Mouse (Mus musculus) C2C12 (cell line): ENCODE data around the gene H2-T23. TPM values are rescaled to one million over a fixed set of nuclear protein-coding genes. Genes with fewer than 3 reads are reported as not detected.

Experiments
- H3K27me3 ChIP-seq: one replicate; pipeline ENCODE4 v1.6.1; 2011; ENCODE audit not compliant: control insufficient read depth, insufficient read depth, insufficient read length
- H3K36me3 ChIP-seq: one replicate; pipeline ENCODE4 v1.6.1; 2011; ENCODE audit not compliant: control insufficient read depth, insufficient read depth
- H3K4me3 ChIP-seq: one replicate; pipeline ENCODE4 v1.5.1; 2011; ENCODE audit warnings: mild to moderate bottlenecking, control low read depth; ENCODE audit not compliant: poor library complexity, insufficient read depth, severe bottlenecking
- H3K79me2 ChIP-seq: one replicate; pipeline ENCODE4 v1.6.1; 2011; ENCODE audit not compliant: control insufficient read depth, insufficient read depth
- H3K79me3 ChIP-seq: one replicate; pipeline ENCODE4 v1.6.1; 2011; ENCODE audit warnings: low read depth, control low read depth
- H3ac ChIP-seq: one replicate; pipeline ENCODE3; 2011; ENCODE audit warnings: low read depth; ENCODE audit not compliant: control insufficient read depth, insufficient read length
- CEBPB ChIP-seq: IDR thresholded peaks from one replicate; pipeline ENCODE4 v1.6.1; 2011; ENCODE audit warnings: low read depth, mild to moderate bottlenecking, control low read depth, moderate library complexity
- CTCF ChIP-seq: IDR thresholded peaks from one replicate; pipeline ENCODE4 v1.5.1; 2011; ENCODE audit not compliant: control insufficient read depth, insufficient read depth, insufficient read length
- FOSL1 ChIP-seq: IDR thresholded peaks from one replicate; pipeline ENCODE4 v1.8.0; 2011; ENCODE audit warnings: mild to moderate bottlenecking, low read length; ENCODE audit not compliant: poor library complexity, insufficient read depth, severe bottlenecking
- MAX ChIP-seq: IDR thresholded peaks from one replicate; pipeline ENCODE4 v1.6.1; 2011; ENCODE audit warnings: mild to moderate bottlenecking, control low read depth
- MYOD1 ChIP-seq: IDR thresholded peaks from one replicate; pipeline ENCODE4 v1.6.1; 2011; ENCODE audit warnings: low read depth; ENCODE audit not compliant: control insufficient read depth, insufficient read length
- MYOG ChIP-seq: IDR thresholded peaks from one replicate; pipeline ENCODE4 v1.6.1; 2011; ENCODE audit not compliant: control insufficient read depth, insufficient read length; ENCODE audit errors: extremely low read depth
- USF1 ChIP-seq: IDR thresholded peaks from one replicate; pipeline ENCODE4 v1.6.1; 2011; ENCODE audit warnings: low read depth, mild to moderate bottlenecking, control low read depth, moderate library complexity
- polyA plus RNA-seq: library from polyadenylated mRNA; unstranded; fragments of >200 nt; fragmentation: generic; extraction: Trizol; gene quantifications from one replicate; pipeline ENCODE4 v1.2.1, GENCODE M21; 2012; ENCODE audit warnings: missing spikeins

The H2-T23 gene
- polyA plus RNA-seq, 1 experiment = 7.0 TPM

- Histone ChIP-seq H3ac (no peak overlapping the region), H3K27me3 (no peaks in the 10 kb centered on the region), H3K79me3 (peaks cover 49% of the 10 kb centered on the region), H3K79me2 (peaks cover 72% of the 10 kb centered on the region), H3K4me3 (no peak overlapping the region), H3K36me3 (peaks cover 3% of the 10 kb centered on the region)
- TF ChIP-seq MYOD1 (no peak), MYOG (no peak), CTCF (no peak), MAX (no peak), CEBPB (no peak), FOSL1 (no peak), USF1 (no peak)
Observed at GRCm38 (mm10) chr17:35997713-35998510, 34.7 kb downstream of the H2-T23 start.

- TF ChIP-seq MYOD1 = no peak
- no peak for TF ChIP-seq MYOG
- TF ChIP-seq USF1 = no peak
- TF ChIP-seq FOSL1 = no peak
- peak; percentile 92 for TF ChIP-seq CTCF
- peaks cover 63% of the 10 kb centered on the region for H3K79me2 ChIP-seq
- no peaks in the 10 kb centered on the region for H3K36me3 ChIP-seq
- H3K4me3 ChIP-seq = no peak overlapping the region
- no peak overlapping the region for H3ac ChIP-seq
- H3K27me3 ChIP-seq = no peaks in the 10 kb centered on the region
- H3K79me3 ChIP-seq = peaks cover 42% of the 10 kb centered on the region
Observed at GRCm38 (mm10) chr17:35996949-35997348, 35.7 kb downstream of the H2-T23 start.

DNA sequence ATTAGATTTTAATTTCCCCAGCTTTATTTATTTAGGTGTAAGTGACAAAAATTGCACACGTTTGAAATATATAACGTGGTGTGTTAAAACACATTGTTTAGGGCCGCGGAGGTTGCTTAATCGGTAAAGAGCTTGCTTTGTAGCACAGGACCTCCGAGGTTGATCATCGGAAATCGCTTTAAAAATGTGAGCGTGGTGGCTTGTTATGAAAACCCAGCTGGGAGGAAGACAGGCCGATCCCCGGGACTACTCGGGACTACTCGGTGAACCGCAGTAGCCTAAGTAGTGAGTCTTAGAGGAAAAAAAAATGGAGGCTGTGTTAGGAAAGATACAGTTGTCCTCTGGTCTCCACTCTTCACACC, 37.8 kb downstream of the H2-T23 start:
- H3K4me3 ChIP-seq = peak overlapping the region; percentile 49
- peaks cover 34% of the 10 kb centered on the region for H3K79me3 ChIP-seq
- H3K27me3 ChIP-seq = no peaks in the 10 kb centered on the region
- peaks cover 50% of the 10 kb centered on the region for H3K79me2 ChIP-seq
- TF ChIP-seq CEBPB (no peak), MYOD1 (no peak), USF1 (no peak), MAX (no peak), MYOG (no peak), CTCF (no peak), FOSL1 (no peak)
- peak overlapping the region; percentile 2 for H3ac ChIP-seq
- no peaks in the 10 kb centered on the region for H3K36me3 ChIP-seq

DNA sequence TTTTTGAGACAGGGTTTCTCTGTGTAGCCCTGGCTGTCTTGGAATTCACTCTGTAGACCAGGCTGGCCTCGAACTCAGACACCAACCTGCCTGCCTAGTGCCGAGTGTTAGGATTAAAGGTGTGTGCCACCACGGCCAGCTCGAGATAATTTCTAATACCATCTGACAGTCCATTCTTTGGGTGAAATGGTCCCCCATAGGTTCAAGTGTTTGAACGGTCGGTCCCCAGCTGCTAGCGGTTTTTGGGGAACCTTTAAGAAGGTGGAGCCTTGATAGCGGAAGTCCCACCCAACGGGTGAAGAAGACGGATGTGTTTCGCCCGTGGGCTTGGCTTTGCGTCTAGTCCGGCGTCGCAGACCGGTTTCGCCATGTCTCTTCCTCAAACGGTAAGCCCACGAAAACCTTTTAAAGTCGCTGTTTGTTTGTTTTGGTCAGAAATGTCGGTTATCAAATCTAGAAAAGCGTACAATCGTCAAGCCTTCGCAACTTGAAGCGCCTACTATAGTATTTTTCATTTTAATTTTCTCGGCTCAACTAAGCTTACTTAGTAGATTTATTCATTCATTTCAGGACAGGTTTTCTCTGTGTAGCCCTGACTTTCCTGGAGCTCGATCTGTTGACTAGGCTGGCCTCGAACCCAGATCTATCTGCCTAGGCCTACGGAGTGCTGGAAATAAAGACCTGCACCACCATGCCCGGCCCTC, 38.3 kb downstream of the H2-T23 start:
- Histone ChIP-seq H3K27me3 (no peaks in the 10 kb centered on the region), H3K4me3 (peak overlapping the region; percentile 49), H3K36me3 (no peaks in the 10 kb centered on the region), H3K79me3 (peaks cover 30% of the 10 kb centered on the region), H3K79me2 (peaks cover 45% of the 10 kb centered on the region), H3ac (peak overlapping the region; percentile 58)
- TF ChIP-seq CTCF (no peak), MAX (no peak), MYOG (no peak), MYOD1 (no peak)

- Histone ChIP-seq H3K36me3 (no peaks in the 10 kb centered on the region), H3K4me3 (peak overlapping the region; percentile 49), H3K79me3 (peaks cover 23% of the 10 kb centered on the region), H3ac (no peak overlapping the region), H3K79me2 (peaks cover 38% of the 10 kb centered on the region), H3K27me3 (no peaks in the 10 kb centered on the region)
- TF ChIP-seq CTCF (peak; percentile 99), MYOG (no peak), MAX (peak; percentile 39)
Observed at GRCm38 (mm10) chr17:35993675-35994074, 39.0 kb downstream of the H2-T23 start.
